Mouse (Mus musculus) retina, embryonic 14.5 days (tissue): ENCODE results near the gene Cd79b.
A peak's percentile ranks its signal among the peaks of the same experiment; 100 is the strongest.

Experiments
- DNase-seq: peaks from one replicate; pipeline ENCODE4 v3.0.0-alpha.2; 2015; ENCODE audit warnings: low spot score

Gene Cd79b

DNA sequence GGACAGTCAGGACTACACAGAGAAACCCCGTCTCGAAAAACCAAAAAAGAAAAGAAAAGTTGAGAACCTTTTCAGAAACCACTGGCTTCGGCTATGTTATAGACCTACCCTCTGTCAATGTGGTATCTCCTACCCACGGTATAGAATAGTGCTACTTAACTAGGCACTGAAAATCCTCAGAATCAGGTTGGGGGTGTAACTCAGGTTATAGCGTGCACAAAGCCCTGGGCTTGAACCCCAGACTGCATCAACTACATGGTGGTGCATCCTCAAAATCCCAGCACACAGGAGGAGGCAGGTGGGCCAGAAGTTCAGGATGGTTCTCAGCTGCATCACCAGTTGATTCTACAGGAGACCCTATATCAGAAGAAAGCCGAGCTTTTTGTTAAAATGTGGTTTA, 40.8 kb downstream of the Cd79b start:
- DNase-seq, result no peak

- no peak for DNase-seq
Observed at GRCm38 (mm10) chr11:106273311-106273684, 41.3 kb downstream of the Cd79b start.

DNA sequence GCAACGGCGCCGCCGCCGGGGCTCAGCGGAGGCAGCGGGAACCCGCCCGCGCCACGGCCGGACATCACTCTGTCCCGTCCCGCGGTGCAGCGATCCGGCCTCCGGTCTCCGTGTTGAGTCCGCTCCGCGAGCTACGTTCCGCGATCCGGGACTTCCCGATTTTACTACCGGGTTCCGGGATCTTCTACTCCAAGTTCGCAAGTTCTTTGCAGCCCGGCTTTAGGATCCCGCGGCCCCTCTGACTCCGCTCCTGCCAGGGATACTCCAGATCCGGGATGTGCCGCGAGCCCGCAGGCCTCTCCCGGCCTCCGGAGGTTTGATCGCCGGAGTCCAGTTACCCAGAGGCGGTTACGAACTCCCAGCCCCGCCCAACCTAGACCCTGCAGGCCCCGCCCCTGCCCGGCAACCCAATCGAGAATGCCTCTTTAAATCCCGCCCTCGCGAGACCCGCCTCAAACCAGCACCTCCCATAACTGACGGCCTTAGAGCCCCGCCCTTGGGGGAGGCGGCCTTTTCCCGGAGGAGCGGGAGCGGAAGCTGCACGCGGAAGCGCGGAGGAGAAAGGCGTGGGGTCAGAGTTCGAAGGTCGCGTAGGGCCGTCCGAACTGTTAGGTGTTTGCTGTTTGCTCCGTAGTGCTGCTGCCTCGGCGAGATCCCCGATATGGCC, 41.8 kb downstream of the Cd79b start, which contains the start of gene Smarcd2:
Gene Smarcd2 (minus strand): TSS at position 329 of the 667 bp plus-strand sequence.
- DNase-seq, result peak; percentile 99

DNA sequence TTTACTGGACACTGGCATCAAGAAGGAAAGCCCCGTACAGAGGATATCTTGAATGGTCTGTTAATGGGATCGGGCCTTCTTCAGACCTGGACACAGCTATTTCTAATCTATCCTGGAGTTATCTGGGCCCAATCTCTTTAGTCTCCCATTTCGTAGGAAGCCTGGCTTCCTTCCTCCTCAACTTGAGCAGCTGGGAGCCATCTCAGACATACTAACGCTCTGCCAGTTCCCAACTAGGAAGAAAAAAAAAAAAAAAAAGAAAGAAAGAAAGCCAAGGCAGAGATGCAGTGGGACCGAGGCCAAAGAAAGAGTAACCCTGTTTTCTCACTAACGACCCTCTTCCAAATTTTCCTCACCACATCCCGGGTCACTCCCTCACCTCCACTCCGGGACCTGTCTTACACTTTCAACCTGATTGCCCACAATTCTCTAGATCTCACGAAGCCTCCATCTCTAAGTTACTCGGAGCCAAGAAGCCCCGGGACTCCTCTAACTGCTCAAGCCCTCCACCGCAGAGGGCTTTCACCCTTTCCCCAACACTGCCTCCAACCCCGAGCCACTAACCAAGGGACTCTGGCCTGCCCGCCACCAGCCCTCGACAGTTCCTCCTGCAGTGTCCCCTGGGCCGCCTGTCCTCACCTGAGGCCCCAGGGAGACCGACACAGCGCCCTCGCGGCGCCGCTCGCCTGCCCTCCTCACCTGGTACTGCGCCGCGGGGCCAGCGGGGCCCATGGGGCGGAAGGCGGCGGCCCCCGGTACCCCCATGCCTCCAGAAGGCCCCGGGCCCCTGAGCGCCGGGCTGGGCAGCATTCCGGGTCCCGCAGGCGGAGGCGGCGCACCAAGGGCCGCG, 42.5 kb downstream of the Cd79b start:
- DNase-seq, result no peak

- DNase-seq, result no peak
Observed at GRCm38 (mm10) chr11:106271131-106271793, 43.3 kb downstream of the Cd79b start.

DNA sequence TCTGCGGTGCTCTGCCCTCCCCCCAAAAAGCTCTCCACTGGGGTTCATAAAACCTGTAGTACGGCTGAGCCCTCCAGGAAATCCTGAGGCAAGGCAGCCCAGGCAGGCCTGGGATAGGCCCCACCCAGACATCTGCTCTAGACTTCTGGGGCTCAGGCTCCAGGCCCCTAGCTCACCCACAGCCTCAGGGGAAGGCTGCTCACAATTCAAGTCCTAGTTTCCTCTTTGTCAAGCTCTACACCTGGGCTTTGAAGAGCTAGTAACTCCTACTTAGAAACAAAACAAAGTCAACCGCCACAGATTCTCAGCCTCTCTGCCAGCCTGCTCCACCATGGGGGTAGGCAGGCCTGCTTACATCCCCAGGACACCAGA, 45.5 kb downstream of the Cd79b start:
- DNase-seq, result peak; percentile 30

DNA sequence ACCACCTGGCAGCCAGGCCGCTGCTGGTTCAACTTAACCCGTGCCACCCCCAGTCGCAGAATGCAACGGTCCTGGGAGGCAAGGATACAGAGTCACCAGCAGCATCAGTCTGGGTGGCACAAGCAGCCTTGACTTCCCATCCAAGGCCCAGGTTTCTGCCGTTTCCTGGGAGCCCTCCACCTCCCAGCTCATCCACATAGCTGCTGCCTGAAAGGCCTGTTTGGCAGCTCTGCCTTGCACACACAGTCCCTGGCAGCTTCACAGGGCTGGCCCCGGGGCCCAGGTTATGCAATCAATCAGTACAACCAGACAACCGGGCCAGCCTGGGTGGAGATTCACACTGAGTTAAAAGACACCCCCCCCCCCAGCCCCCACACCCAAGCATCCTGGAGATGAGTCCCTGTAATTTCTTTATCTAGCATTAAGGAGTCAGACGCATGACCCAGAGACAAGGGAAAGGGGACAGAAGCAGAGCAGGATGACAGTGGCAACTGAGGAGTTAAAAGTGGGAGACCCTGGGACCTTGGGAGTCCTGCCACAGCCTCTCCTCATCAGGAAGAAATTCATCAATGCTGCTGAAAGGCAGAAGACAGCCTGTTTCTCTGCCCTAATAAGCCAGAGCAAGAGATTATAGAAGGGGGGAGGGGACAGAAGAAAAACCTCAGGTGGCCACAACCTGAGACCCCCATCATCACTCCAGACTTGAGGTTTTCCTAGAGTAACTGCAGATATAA, 46.1 kb downstream of the Cd79b start:
- no peak for DNase-seq

DNA sequence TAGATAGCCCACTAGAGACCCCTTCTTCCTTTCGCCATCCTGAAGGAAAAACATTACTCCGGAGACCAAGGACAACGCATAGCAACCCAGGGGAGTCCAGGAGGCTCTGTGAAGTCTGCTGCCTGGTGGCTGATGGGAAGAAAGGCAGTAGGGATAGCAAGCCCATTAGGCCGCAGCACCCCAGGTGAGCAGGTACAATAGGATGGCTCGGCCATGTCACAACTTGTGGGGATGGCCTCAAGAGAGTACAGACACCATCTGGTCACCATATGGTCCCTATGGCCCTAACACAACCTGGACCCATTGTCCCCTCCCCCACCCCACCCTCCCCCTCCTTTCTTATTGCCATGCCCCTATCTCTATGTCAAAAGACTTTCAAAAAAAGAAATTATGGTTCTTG, 46.7 kb downstream of the Cd79b start:
- DNase-seq, result no peak

GRCm38 (mm10) chr11:106267311-106267852, 47.2 kb downstream of the Cd79b start:
- no peak for DNase-seq

- no peak for DNase-seq
Observed at GRCm38 (mm10) chr11:106266431-106266830, 48.1 kb downstream of the Cd79b start.

DNA sequence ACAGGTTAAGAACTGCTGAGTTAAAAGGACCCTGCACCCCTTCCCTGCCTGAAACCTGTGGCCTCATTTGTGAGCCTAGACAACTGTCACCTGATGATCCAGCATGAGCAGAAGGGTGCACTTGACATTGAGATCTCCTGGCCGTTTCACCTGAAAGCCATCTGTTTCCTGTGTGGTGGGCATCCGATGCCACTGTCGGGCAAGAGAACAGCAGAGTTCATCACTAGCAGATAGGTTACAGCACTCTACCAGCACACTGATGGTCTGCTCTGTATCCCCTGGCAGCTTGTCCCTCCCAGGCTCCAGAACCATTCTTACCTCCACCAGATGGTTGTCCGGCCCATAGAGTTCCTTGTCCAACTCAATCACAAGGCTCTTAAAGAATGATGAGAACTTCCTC, 49.0 kb downstream of the Cd79b start:
- no peak for DNase-seq

DNA sequence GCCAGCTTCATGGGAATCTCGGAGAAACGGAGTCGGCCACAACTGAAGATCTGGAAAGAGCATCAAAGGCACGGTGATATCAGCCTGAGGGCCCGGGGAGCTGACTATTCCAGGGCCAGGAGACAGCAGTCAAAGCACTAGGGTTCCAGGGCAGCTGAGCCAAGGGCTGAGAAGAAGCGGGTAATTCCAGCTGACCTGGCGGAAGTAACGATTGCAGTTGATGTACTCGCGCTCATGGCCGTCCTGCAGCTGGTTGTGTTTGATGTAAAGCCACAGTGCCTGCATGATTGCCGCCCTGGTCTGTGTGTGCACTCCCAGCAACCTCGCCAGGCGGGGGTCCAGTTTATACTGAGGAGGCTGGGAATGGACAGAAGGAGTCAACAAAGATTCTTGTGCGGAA, 49.6 kb downstream of the Cd79b start:
- DNase-seq, result no peak

DNA sequence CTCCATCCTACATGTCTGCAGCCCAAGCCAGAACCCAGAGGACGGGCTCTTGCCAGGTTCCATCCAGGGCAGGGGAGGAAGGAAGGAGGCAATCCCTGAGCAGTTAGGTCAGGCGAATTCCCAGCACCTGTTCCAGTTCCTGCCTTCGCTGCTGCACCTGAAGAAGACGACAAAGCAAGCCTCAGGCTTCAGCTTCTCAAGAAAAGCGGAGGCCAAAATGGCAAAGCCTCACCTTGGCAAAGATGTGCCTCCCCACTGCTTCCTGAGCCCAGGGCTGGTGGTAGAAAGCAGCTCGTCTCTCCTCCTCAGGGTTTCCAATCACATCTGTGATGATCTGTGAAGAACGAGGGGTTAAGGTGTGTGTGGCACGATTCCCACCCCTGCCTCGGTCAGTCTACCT, 50.6 kb downstream of the Cd79b start:
- no peak for DNase-seq
